Mouse (Mus musculus) fat pad, adult 2 months (tissue): ENCODE data around the gene Kat5.

Experiments used
- DNase-seq: peaks from one replicate; pipeline ENCODE4 v3.0.0-alpha.2; 2011; ENCODE audit warnings: low read depth, low spot score; ENCODE audit errors: extremely low read depth

Kat5 gene

DNA sequence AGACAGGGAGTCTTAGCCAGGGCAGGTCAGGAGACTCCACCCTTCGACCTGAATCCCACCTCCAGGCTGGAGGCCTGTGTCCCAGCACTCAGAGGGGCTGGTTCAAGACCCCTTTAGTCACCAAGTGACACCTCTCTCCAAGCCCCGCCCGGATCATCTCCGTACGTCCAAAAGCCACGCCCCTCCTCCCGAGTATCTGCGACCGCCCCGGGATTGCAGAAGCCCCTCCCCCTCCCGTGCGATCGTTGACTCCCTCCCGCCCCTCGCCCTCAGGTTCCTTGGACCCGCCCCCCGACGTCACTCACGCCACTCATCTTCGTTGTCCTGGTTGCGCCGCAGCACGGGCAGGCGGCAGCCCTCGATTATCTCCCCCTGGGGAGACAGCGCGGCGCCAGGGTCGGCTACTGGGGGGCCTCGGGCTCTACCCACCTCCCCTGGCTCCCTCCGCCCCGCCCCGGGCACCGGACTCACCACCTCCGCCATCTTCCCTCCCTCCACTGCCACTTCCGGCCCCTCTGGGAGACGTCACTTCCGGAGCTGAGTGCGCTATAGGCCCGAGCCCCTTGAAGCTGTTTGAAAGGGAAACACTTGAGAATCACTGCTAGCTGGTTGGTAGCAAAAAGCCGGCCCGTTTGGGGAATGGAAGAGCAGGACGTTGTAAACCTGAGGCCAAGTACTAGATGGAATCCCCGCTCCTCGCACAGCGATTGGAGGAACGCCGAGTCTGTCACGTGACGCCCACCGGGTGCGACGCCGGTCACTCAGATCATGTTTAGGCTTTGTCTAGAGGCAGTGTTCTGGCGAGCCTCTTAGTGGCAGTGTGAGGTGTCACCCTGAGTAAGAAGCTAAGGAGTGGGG, at the start of gene Kat5:
TSS of gene Kat5 (minus strand) at position 691 of the 858 bp plus-strand sequence.
- no peak for DNase-seq

DNA sequence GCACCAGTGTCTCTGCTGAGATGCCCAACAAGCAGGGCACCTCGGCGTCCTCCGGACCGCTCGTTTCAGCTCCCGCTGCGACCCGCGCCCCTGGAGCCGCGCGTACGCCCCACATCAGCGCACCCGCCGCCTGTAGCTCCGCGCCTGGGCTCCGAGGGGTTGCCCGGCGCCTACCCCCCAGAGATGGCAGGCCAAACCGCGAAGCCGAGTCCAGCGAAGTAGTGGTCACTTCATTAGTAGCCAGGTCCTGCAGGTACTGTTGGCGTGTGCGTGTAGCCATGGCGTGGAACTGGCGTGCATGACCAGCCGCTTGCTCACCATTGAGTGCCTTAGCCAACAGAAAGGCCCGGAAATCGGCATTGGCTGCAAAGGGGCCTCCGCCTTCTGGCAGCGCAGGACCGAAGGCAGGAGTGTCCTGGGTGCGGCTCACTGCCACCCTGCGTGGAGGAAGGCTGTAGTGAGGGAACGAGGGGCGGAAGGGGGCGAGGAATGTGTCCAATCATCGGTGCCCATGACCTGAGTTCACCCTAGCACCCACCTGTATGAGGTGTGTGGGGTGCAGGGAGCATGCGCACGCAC, 44.8 kb upstream of the Kat5 start:
- DNase-seq = no peak

- no peak for DNase-seq
Measured at GRCm38 (mm10) chr19:5653969-5654719, 44.1 kb upstream of the Kat5 start.

- DNase-seq = no peak
Measured at GRCm38 (mm10) chr19:5652570-5652969, 42.5 kb upstream of the Kat5 start.

DNA sequence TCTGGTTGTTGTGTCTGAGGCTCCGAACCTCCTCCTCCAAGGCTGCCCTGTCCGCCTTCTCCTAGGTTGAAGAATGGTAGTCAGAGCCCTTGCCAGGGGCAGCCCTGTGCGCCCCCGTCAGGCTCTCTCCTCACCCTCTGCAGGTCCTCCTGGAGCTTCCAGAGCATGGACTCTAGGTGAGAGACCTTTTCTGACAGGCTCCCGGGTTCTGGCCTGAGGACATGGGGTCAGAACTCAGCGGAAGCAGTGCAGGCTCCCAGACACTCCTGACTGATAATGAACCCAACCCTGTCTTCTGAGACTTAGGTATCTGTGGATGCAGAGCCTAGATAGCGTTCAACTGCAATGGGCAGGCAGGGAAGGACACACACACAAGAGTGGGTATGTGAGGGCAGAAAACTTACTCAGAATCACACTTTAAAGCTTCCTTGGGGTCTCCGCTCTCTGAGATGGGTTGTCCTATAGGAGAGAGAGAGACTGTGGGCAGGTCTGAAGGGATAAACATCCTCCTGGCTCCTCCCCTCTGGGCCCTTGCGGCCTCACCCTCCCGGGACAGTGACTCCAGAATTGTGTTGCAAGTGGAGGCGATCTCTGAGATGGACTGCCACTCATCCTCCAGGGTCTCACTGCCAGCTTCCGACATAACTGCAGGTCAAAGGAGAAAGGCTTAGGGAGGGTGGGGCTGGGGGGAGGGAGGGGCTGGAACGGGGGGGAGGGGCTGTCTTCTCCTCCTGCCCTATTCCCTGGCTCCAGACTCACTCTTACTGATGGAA, 41.7 kb upstream of the Kat5 start:
- DNase-seq = no peak

DNA sequence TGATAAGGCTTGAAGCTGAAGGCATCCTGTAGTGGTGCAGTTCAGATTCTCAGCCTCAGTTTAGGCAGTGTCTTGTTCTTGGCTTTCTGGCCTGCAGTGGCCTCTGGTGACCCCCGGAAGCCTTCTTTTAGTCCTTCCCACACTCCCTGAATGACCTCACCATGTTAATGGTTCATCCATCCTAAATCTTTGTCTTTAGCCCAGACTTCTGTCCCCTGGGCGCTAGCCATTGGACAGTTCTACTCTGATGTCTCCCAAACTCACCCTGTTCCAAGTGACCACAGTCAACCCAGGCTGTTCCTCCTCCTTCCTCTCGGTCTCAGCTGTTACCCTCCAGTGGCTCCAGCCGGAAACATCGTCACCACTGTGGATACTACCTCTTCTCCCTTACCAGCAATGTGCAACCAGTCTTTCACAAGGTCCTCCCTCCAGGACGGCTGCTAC, 39.3 kb upstream of the Kat5 start:
- no peak for DNase-seq

DNA sequence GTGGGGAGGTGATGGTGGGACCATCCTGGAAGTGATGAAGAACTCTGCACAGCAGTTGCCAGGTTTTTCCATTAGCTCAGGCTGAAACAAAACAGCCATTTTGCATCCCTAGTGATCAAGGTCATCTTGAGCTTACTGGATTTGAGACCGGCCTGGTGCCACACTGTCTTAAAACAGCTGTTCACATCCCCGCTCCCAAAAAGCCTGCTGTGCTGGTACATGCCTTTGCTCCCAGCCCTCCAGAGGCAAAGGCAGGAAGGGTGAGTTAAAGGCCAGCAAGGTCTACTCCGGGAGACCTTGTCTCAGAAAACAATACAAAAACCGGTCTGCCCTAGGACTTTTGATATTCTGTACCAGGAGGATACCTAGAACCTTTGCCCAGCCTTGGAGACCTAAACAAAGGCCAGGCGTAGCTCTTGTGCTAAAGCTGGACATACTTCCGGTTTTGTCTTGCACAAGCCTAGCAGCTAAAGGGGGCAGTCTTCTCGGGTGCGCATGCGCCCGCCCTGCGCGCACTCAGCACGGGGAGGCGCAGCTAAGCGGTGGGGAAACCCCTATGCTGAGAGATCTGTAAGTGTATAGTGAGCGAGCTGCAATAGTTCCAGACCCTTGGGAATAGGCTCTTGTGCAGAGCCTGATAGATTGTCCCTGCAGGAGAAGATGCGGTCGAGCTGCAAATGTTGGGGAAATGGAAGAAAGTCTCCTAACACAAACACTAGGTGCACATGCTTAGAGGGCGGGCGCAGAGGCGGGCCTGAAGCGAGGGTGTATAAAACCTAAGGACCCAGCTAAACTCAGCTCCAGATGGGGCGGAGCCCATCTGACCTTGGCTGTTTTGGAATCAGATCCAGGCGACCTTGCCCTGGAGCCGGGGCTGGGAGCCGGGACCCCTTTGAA, 38.6 kb upstream of the Kat5 start:
- DNase-seq = no peak

DNA sequence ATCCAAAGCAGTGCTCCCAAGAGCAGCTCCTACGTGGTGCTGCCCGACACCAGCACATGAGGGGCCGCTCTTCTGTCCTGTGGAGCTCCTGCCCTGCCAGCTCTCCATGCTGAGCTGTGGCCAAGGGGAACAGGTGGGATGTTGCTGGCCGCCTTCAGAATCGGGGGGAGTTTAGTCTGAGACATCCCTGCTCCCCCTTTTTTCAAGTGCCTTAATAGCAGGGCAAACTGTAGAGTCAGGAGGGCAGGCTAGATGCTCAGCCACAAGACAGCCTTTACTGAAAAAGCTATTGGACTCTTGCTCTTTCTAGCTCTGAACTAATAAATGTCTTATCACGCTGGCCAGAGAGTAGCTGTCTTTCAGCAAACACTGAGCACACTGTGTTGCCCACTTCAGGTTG, 37.8 kb upstream of the Kat5 start:
- DNase-seq = no peak

GRCm38 (mm10) chr19:5646731-5647330, 36.8 kb upstream of the Kat5 start:
- no peak for DNase-seq

- DNase-seq = no peak
Measured at GRCm38 (mm10) chr19:5645280-5645679, 35.2 kb upstream of the Kat5 start.

- no peak for DNase-seq
Measured at GRCm38 (mm10) chr19:5641641-5642040, 31.6 kb upstream of the Kat5 start.

DNA sequence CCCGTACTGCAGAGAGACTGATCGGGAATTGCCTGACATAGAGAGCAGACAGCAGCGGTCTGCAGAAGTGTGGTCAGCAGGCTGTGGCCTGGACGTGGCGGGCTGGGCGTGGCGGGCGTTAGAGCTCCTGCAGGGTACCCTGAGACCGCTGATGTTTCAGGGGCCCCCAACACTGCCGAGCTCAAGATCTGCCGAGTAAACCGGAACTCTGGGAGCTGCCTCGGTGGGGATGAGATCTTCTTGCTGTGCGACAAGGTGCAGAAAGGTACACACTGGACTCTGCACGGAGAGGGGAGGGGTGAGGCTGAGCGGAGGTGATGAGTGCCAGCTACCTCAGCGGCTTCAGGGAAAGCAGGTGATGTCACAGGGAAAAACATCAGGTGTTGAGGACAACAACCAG, 31.0 kb upstream of the Kat5 start:
- no peak for DNase-seq

- no peak for DNase-seq
Measured at GRCm38 (mm10) chr19:5640339-5640738, 30.3 kb upstream of the Kat5 start.

GRCm38 (mm10) chr19:5638416-5639005, 28.5 kb upstream of the Kat5 start:
- no peak for DNase-seq

DNA sequence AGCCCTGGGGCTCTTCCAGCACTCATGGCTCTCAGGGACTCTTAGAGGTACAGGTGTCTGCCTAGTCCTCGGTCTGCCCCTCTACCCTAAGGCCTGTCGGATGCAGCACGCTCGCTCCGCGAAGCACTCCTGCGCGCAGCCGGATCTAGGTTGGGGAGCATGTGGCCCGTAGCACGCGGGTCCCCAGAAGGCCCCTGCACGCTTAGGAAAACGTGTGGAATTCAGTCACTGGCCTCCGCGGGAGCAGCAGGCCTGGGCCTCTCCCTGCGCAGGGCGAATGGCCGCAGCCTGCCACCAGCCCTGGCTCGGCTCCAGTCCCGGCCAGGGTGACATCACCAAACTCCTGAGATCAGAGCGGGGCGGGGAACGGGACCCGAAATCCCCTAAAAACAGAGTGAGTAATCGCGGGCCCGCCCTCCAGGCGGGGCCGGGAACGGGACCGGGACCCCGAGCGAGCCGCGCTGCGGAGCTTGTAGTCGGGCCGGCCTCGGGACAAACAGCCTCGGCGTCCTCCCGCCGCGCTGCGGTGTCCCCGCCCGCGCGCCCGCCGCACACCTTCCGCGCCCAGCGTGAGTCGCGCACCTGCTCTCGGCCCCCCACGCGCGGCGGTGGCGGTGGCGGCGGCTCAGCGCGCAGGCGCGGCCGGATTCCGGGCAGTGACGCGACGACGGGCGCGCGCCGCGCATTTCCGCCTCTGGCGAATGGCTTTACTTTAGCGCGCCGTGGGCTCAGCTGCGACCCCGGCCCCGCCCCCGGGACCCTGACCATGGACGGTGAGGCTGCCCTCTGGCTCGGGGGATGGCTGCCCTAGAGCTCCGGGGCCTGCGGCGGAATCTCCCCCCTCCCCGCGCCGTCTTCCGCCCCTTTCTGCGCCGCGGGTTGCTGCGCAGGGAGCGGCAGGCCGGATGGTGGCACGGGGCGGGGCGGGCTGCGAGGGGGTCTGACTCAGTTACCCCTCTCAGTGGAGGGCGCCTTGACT, 27.3 kb upstream of the Kat5 start, which contains the start of gene Rela:
TSS of gene Rela (plus strand) at position 415 of the 979 bp plus-strand sequence.
- no peak for DNase-seq

- no peak for DNase-seq
Measured at GRCm38 (mm10) chr19:5636571-5637041, 26.6 kb upstream of the Kat5 start.

- no peak for DNase-seq
Measured at GRCm38 (mm10) chr19:5636036-5636570, 26.1 kb upstream of the Kat5 start.

DNA sequence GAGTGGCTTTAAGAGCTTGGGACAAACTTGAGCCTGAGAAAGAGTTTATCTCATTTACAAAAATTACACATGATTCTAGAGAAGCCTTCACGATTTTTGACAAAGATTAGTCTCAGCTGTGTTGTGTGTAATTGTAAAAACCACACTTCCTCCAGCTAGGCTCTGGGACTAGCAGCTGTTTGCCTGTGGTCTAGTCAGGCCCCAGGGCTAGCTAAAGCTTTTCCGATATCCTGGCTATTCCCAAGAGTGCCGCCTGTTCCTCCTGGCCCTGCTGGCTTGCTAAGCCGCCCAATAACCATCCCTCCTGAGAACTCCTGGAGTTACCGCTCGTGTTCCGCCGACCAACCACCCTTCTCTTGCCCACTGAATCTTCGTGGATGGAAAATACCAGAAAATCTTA, 22.1 kb upstream of the Kat5 start:
- DNase-seq = no peak
